Comparison of ENCODE assay signal across 14 mouse cellular contexts in genomic region chr5:137103969-137104368, GRCm38 (mm10). TPM values are rescaled to one million over a fixed set of nuclear protein-coding genes. Genes with fewer than 3 reads are reported as not detected.
DNase-seq lines count a peak whose midpoint lies in the region; ATAC-seq and TF ChIP-seq lines count a peak whose summit lies in the region.
"Had no signal": no experiment of that assay in that cellular context is flagged by ENCODE, and none has a peak within 500 bp of the region (broad histone marks: within the 10 kb centered on the region; RNA-seq: fewer than 3 reads in every experiment).

No protein-coding gene starts in this region.

- TF ChIP-seq CTCF in layer of hippocampus, adult 2 months (conservative IDR thresholded peaks at IDR 0.05): peak; percentile 49
- no peak for TF ChIP-seq CTCF in G1E (IDR thresholded peaks at IDR 0.05; ENCODE audit: low read depth, low read length)
- TF ChIP-seq CTCF in bone marrow, adult 2 months (IDR thresholded peaks at IDR 0.05; ENCODE audit: control insufficient read depth, insufficient read depth, low read length): no peak

- DNase-seq in layer of hippocampus, adult 2 months (ENCODE audit: low spot score in 2 of 2): no peak
- no peak for DNase-seq in layer of hippocampus, postnatal 10 days (ENCODE audit: low spot score in 2 of 2)
- no peak for DNase-seq in G1E (ENCODE audit: low spot score)
- no peak for DNase-seq in gastrocnemius, postnatal 25 days
- DNase-seq: left cerebral cortex, postnatal 4 days; lung, postnatal 36 days; right cerebral cortex, postnatal 14 days had no signal

- no peak for TF ChIP-seq POLR2A in bone marrow, adult 2 months (IDR thresholded peaks at IDR 0.05; ENCODE audit: borderline replicate concordance, control insufficient read depth, low read depth, low read length)

- H3K27ac ChIP-seq in layer of hippocampus, adult 2 months: no peak overlapping the region
- H3K27ac ChIP-seq in bone marrow, adult 2 months (ENCODE audit: control insufficient read depth, insufficient read depth, low read depth, low read length, poor library complexity): peak overlapping the region; percentile 77
- peak overlapping the region; percentile 99 for H3K27ac ChIP-seq in liver, embryonic 15.5 days (replicated peaks)
- H3K27ac ChIP-seq: embryonic facial prominence, embryonic 15.5 days had no signal

- H3K27me3 ChIP-seq in G1E (ENCODE audit: insufficient read depth, low read length): no peaks in the 10 kb centered on the region
- H3K27me3 ChIP-seq in liver, embryonic 15.5 days: no peaks in the 10 kb centered on the region
- H3K27me3 ChIP-seq: embryonic facial prominence, embryonic 15.5 days had no signal

- peaks cover 59% of the 10 kb centered on the region for H3K36me3 ChIP-seq in G1E (replicated peaks)
- 0 out of 2 replicates have a peak, but pooled peaks cover 14% of the 10 kb centered on the region for H3K36me3 ChIP-seq in liver, embryonic 15.5 days (replicated peaks)
- H3K36me3 ChIP-seq: embryonic facial prominence, embryonic 15.5 days had no signal

- H3K9ac ChIP-seq in liver, embryonic 15.5 days: peak overlapping the region; percentile 46
- H3K9ac ChIP-seq: embryonic facial prominence, embryonic 15.5 days had no signal

- peaks cover 5% of the 10 kb centered on the region; the same call in 1 of the 2 replicates for H3K9me3 ChIP-seq in G1E (replicated peaks)
- H3K9me3 ChIP-seq in liver, embryonic 15.5 days (replicated peaks): no peaks in the 10 kb centered on the region
- H3K9me3 ChIP-seq: embryonic facial prominence, embryonic 15.5 days had no signal

- no peak for ATAC-seq in G1E (ENCODE audit: extremely low read depth, insufficient number of reproducible peaks, low FRiP score, poor library complexity, severe bottlenecking)
- ATAC-seq in liver, embryonic 15.5 days (ENCODE audit: insufficient read depth): no peak
- no peak for ATAC-seq in megakaryocyte-erythroid progenitor cell, adult 5-6 weeks (replicated peaks; ENCODE audit: low FRiP score, low TSS enrichment, poor library complexity, severe bottlenecking)

- peak overlapping the region; percentile 70 for H3K4me2 ChIP-seq in liver, embryonic 15.5 days
- H3K4me2 ChIP-seq: embryonic facial prominence, embryonic 15.5 days had no signal

- peaks cover 87% of the 10 kb centered on the region for H3K4me1 ChIP-seq in G1E (ENCODE audit: insufficient read depth, low read depth, low read length)
- H3K4me1 ChIP-seq in bone marrow, adult 2 months (ENCODE audit: control insufficient read depth, insufficient read depth, low read length): peaks cover 3% of the 10 kb centered on the region; the same call in 1 of the 2 replicates
- H3K4me1 ChIP-seq in liver, embryonic 15.5 days (replicated peaks): peaks cover 83% of the 10 kb centered on the region

- 93% methylated on average over 2 of the region's 2 CpGs for WGBS in bone marrow, adult 2 months
- WGBS in liver, embryonic 15.5 days (ENCODE audit: insufficient replicate concordance): 88% methylated on average over 2 of the region's 2 CpGs

- H3K4me3 ChIP-seq in layer of hippocampus, adult 2 months: no peak overlapping the region
- peak overlapping the region; percentile 69; the same call in 1 of the 2 replicates for H3K4me3 ChIP-seq in G1E (ENCODE audit: low read depth, low read length)
- H3K4me3 ChIP-seq in bone marrow, adult 2 months (replicated peaks; ENCODE audit: control insufficient read depth, low read depth, low read length): no peak overlapping the region
- H3K4me3 ChIP-seq in liver, embryonic 15.5 days (replicated peaks): no peak overlapping the region
- H3K4me3 ChIP-seq: embryonic facial prominence, embryonic 15.5 days had no signal

RNA-seq across cellular contexts. Expression of gene Trim56, which starts 12.0 kb away (rescaled TPM):
- 1 to 10 TPM; 5.5 to 5.8 TPM for total RNA-seq in layer of hippocampus, adult 2 months (2021)
- total RNA-seq in layer of hippocampus, postnatal 10 days (2021): 1 to 10 TPM; 4.8 to 5.2 TPM
- 29.7 and 55.3 TPM in 2 replicates for total RNA-seq in G1E (2014; fragmentation: Nextera tagmentation)
- 25.8 and 34.1 TPM in 2 replicates for total RNA-seq in G1E (2017)
- 16.7 and 19.2 TPM in 2 replicates for polyA plus RNA-seq in G1E (2012)
- 25.2 and 31.3 TPM in 2 replicates for polyA plus RNA-seq in bone marrow, adult 2 months (2011; ENCODE audit: insufficient read depth, insufficient read length, low replicate concordance, missing spikeins)
- polyA plus RNA-seq in liver, embryonic 15.5 days (2015; fragmentation: Nextera tagmentation; extraction: Ambion mirVana): 11.1 and 15.6 TPM in 2 replicates
- total RNA-seq in megakaryocyte-erythroid progenitor cell, adult 5-6 weeks (2014; fragmentation: Nextera tagmentation): 23.7 and 28.2 TPM in 2 replicates
- 20.8 and 29.0 TPM in 2 replicates for total RNA-seq in megakaryocyte-erythroid progenitor cell, adult 5-6 weeks (2017)
- total RNA-seq in gastrocnemius, postnatal 25 days (2021): 1 to 10 TPM; 7.4 TPM

RNA-seq across cellular contexts. Expression of gene Serpine1, which starts 31.9 kb away (rescaled TPM):
- total RNA-seq in layer of hippocampus, adult 2 months (2021): under 1 TPM; 0.38 to 0.52 TPM
- total RNA-seq in layer of hippocampus, postnatal 10 days (2021): under 1 TPM; 0.80 to 0.96 TPM
- 76.9 and 92.3 TPM in 2 replicates for total RNA-seq in G1E (2014; fragmentation: Nextera tagmentation)
- 18.6 and 20.4 TPM in 2 replicates for total RNA-seq in G1E (2017)
- polyA plus RNA-seq in G1E (2012): 1.1 and 1.9 TPM in 2 replicates
- polyA plus RNA-seq in bone marrow, adult 2 months (2011; ENCODE audit: insufficient read depth, insufficient read length, low replicate concordance, missing spikeins): 0.95 and 3.1 TPM in 2 replicates
- polyA plus RNA-seq in liver, embryonic 15.5 days (2015; fragmentation: Nextera tagmentation; extraction: Ambion mirVana): 0.06 and 0.20 TPM in 2 replicates
- total RNA-seq in megakaryocyte-erythroid progenitor cell, adult 5-6 weeks (2014; fragmentation: Nextera tagmentation): 0.72 TPM in 1 of 2 replicates, not detected in the other
- 0.94 TPM in 1 of 2 replicates, not detected in the other for total RNA-seq in megakaryocyte-erythroid progenitor cell, adult 5-6 weeks (2017)
- total RNA-seq in gastrocnemius, postnatal 25 days (2021): 1 to 10 TPM; 1.3 to 4.9 TPM
- polyA plus RNA-seq: inflammation-experienced regulatory T-cells, adult 6 months had no signal

RNA-seq across cellular contexts. Expression of gene Muc3, which starts 45.2 kb away (rescaled TPM):
- not detected for total RNA-seq in layer of hippocampus, adult 2 months (2021)
- total RNA-seq in layer of hippocampus, postnatal 10 days (2021): not detected
- not detected in 2 replicates for total RNA-seq in G1E (2014; fragmentation: Nextera tagmentation)
- 0.12 TPM in 1 of 2 replicates, not detected in the other for total RNA-seq in G1E (2017)
- polyA plus RNA-seq in G1E (2012): not detected in 2 replicates
- polyA plus RNA-seq in bone marrow, adult 2 months (2011; ENCODE audit: insufficient read depth, insufficient read length, low replicate concordance, missing spikeins): not detected in 2 replicates
- not detected in 2 replicates for polyA plus RNA-seq in liver, embryonic 15.5 days (2015; fragmentation: Nextera tagmentation; extraction: Ambion mirVana)
- total RNA-seq in megakaryocyte-erythroid progenitor cell, adult 5-6 weeks (2014; fragmentation: Nextera tagmentation): not detected in 2 replicates
- not detected in 2 replicates for total RNA-seq in megakaryocyte-erythroid progenitor cell, adult 5-6 weeks (2017)
- total RNA-seq in gastrocnemius, postnatal 25 days (2021): not detected
- total RNA-seq: layer of hippocampus, adult 18-20 months; left cerebral cortex, postnatal 4 days had no signal
- polyA plus RNA-seq: embryonic facial prominence, embryonic 15.5 days; inflammation-experienced regulatory T-cells, adult 6 months; urinary bladder, adult 2 months had no signal

RNA-seq across cellular contexts. Expression of gene Ap1s1, which starts 58.0 kb away (rescaled TPM):
- total RNA-seq in layer of hippocampus, adult 2 months (2021): 100 to 1,000 TPM; 298 to 323 TPM
- total RNA-seq in layer of hippocampus, postnatal 10 days (2021): 100 to 1,000 TPM; 187 to 196 TPM
- total RNA-seq in G1E (2014; fragmentation: Nextera tagmentation): 36.8 and 37.5 TPM in 2 replicates
- total RNA-seq in G1E (2017): 104 and 115 TPM in 2 replicates
- polyA plus RNA-seq in G1E (2012): 136 and 173 TPM in 2 replicates
- polyA plus RNA-seq in bone marrow, adult 2 months (2011; ENCODE audit: insufficient read depth, insufficient read length, low replicate concordance, missing spikeins): 45.8 and 71.9 TPM in 2 replicates
- 74.7 and 77.6 TPM in 2 replicates for polyA plus RNA-seq in liver, embryonic 15.5 days (2015; fragmentation: Nextera tagmentation; extraction: Ambion mirVana)
- total RNA-seq in megakaryocyte-erythroid progenitor cell, adult 5-6 weeks (2014; fragmentation: Nextera tagmentation): 52.2 and 78.7 TPM in 2 replicates
- total RNA-seq in megakaryocyte-erythroid progenitor cell, adult 5-6 weeks (2017): 46.5 and 50.2 TPM in 2 replicates
- total RNA-seq in gastrocnemius, postnatal 25 days (2021): 10 to 100 TPM; 13.5 to 23.4 TPM
